Mouse (Mus musculus): Measurements from ENCODE around the gene 4930503B20Rik.

- TF ChIP-seq CTCF (IDR thresholded peaks at IDR 0.05; ENCODE audit: extremely low read depth, insufficient read depth, insufficient read length, insufficient replicate concordance), result no peak
- TF ChIP-seq POLR2A (IDR thresholded peaks at IDR 0.05; ENCODE audit: low read depth, low read length), result no peak
Measured at GRCm38 (mm10) chr3:146657433-146657832, 6.3 kb upstream of the 4930503B20Rik start.

All from spleen, adult 2 months (tissue).